Mouse (Mus musculus) CD4-positive, CD25-positive, alpha-beta regulatory T cell, adult 2 months (primary cell): ENCODE measurements around the gene Ppp1r16b.

Source experiments
- DNase-seq: peaks from one replicate; pipeline ENCODE4 v3.0.0-alpha.2; 2012; ENCODE audit warnings: low read depth, low spot score

Ppp1r16b gene

DNA sequence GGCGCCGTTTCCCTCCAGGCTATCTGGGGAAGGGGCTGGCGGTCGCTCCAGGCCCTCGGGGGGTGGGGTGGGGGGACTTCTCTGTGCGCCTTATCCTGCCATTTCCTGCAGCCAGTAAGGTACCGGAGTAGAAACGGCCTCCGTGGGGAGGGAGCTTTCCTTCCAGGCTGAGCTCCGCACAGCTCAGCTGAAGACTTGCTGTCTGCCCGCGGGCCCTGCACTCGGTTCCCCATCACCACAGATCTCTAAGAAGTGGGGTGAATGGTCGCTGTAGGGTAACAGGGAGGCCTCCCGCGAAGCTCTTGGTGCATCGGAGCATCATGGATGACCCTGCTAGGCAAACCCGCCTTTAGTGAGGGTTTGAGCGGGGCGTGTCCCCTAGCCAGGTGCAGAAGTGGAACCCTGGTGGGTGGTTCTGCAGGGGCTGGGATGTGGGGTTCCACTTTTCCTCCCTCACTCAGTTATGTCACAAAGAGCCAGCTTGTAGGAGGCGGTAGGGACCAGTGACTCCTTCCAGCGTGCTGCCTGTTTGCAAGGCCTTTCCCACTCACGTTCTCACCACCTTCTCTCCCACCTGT, 3.3 kb downstream of the Ppp1r16b start:
- DNase-seq = peak; percentile 47

- peak; percentile 72 for DNase-seq
Measured at GRCm38 (mm10) chr2:158669199-158670195, 4.3 kb downstream of the Ppp1r16b start.

DNA sequence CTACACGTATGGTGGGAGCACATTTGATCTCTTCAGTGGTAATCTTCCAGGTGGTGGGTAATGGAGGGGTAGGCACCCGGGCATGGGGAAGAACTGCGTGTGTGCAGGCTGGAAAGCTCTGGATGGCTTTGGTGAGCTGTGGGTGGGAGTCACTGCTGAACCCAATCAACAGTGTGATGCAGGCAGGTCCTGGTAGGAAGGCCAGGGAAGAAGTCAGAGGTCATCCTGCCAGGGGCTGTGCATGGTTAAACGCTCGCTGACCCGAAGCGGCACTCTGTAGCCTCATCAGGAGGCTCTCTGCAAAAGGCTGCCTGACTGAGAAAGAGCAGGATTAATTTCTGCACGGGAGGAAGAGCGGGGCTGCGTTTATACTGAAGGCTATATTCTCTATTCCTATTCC, 5.4 kb downstream of the Ppp1r16b start:
- no peak for DNase-seq

- DNase-seq = peak; percentile 59
Measured at GRCm38 (mm10) chr2:158672829-158673228, 7.6 kb downstream of the Ppp1r16b start.

DNA sequence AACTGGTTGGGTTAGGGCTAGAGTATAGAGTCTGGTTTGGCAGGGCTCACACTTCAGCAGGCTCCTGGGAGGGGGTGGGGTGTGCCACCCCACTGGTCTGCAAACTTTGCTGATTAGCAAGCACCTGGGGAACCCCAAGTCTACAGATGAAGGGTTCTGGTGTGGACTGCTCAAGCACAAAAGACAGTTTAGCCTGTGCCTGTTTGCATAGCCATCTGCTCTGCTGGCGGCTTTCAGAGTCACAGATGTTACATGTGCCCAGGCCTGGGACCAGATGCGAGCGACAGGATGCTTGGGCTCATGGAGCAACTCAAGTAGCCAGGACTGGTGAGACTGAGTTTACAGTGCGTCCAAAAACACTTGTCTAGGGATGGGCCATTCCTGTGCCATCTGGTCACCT, 8.3 kb downstream of the Ppp1r16b start:
- DNase-seq = peak; percentile 44

GRCm38 (mm10) chr2:158674131-158674530, 8.9 kb downstream of the Ppp1r16b start:
- no peak for DNase-seq

DNA sequence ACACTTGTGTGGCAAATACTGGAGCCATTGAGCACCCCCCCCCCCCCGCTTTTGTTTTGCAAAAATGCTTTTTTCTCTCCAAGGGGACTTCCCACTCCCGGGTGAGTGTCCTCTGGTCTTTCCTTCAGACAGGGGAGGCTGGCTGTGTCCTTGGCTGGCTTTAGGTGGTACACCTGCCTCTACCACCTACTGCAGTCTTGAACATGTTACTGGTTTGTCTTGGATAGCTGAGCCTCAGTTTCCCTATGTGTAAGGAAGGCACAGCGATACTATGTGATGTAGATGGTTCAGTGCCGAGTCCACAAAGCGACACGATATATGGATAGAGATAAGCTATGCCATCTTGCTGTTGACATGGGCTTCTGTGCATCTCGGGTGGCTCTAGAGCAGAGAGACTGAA, 9.6 kb downstream of the Ppp1r16b start:
- no peak for DNase-seq

- no peak for DNase-seq
Measured at GRCm38 (mm10) chr2:158675161-158675560, 10.0 kb downstream of the Ppp1r16b start.

DNA sequence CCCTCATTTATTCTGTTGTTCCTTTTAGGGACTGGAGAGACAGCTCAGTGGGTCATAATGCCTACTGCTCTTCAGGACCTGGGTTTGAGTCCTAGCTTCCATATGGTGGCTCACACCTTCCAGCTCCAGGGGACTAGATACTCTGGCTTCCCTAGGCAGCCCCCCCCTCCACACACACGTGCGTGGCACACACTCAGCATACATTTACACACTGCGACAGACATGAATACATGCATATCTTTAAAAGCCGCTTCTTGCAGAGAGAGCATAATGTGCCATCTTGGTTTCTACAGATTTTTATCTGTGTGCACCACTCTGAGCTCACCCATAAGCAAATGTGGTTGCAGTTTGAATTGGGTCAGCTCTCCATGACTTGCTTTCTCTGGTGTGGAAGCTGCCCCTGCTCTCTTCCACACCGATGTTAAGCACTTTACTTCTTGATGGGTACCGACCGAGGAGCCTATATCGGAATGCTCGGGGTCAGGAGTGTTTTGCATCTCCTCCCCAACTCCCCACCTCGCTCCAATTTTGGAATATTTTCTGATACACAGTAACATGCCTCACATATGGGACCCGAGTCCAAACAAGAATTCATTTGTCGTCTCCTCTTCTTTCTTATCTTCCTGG, 10.8 kb downstream of the Ppp1r16b start:
- no peak for DNase-seq

- DNase-seq = no peak
Measured at GRCm38 (mm10) chr2:158677946-158678345, 12.7 kb downstream of the Ppp1r16b start.

- no peak for DNase-seq
Measured at GRCm38 (mm10) chr2:158679091-158679490, 13.9 kb downstream of the Ppp1r16b start.

DNA sequence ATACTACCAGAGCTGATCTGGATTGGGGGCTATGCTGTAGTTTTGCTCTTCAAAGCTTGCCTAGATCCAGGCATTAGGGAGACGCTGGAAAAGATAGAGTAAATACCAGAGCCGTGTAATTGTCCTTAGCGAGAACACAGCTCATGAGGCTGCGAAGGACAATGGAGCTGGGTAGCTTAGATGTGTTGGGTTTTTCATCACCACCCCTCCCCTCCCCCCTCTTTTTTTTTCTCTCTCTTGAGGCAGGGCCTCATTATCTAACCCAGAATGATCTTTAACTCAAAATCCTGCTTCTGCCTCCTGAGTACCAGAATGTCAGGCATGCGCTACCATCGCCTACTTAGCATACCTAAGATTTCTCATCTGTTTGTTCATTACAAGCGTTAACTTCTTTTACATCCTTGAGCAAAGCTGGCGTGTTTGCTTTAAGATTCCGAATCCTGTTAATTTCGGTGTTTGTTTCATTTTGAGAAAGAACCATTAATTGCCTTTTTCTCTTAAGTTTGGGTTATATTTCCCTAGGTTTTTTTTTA, 15.2 kb downstream of the Ppp1r16b start:
- no peak for DNase-seq

- no peak for DNase-seq
Measured at GRCm38 (mm10) chr2:158681714-158682113, 16.5 kb downstream of the Ppp1r16b start.

- DNase-seq = no peak
Measured at GRCm38 (mm10) chr2:158682344-158683037, 17.3 kb downstream of the Ppp1r16b start.

DNA sequence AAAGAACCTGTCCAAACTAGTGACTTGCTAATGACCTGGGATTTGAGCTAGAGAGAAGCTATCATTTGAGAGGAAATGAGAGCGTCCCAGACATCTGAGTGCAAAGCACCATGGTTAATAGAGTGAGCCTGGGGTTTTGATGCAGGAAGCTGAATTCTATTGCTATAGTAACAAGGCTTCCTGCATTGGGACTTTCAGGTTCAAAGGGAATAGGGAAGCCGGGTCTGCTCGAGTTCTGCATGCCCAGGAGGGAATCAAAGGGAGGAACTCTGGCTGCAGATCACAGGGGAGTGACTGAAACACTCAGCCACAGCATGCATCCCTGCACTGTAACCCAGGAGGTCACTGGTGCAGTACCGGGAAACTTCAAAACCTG, 17.8 kb downstream of the Ppp1r16b start:
- DNase-seq = peak; percentile 48

GRCm38 (mm10) chr2:158684247-158684843, 19.1 kb downstream of the Ppp1r16b start:
- no peak for DNase-seq

DNA sequence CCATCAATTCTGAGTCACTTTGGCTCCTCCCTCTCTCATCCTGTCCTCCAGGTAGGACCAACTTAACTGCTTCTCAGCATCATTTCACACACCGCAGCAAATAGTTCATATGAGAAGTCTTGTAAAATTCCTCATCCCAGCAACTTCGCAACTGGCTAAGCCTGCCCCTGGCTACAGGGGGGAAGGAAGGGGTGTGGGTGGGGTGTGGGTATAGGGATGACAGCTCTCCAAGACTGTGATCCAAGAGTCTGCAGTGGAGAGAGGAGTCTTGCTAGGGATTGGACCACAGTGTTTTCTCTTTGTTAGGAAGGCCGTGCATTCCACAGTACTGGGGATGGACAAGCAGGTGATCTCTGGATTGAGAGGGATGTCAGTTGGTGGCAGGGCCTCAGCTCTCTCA, 19.7 kb downstream of the Ppp1r16b start:
- DNase-seq = no peak

DNA sequence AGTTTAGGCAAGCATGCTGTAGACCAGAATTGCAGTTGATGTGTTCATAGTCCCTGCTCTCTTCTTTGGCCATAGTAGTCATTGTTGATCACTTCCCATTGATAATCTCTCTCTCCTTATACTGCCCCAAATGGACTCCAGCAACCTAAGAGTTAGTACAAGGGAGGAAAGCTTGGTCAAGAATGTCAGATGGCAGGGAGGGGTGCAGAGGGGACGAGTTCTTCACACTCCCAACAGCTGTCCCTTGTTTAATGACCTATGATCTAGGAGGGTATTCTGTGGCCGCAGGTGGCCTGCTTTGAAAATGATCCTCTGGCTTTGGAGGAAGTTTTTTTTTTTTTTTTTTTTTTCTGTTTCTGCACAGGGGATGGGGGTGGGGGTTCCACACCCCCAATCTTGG, 21.2 kb downstream of the Ppp1r16b start:
- no peak for DNase-seq

DNA sequence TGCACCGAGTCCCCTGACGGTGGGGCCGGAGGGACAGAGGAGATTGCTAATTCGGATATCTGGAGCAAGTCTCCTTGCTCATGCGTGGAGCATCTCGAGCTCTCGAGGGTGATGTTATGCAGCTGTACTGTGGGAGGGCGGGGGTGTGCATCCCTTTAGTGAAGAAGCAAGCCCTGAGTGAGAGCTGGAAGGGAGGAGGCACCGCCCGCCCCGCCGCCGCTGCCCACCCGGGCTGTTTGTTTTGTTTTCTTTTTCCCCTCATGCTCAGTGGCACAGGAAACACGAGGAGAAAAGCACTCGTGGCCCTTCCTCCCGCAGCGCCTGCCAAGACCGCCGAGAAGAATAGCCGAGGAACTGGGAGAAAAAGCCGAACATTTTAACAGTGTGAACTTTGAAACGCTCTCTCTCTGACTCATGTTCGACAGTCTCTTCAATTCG, 22.6 kb downstream of the Ppp1r16b start:
- peak; percentile 48 for DNase-seq

GRCm38 (mm10) chr2:158689060-158689459, 23.9 kb downstream of the Ppp1r16b start:
- DNase-seq = no peak

DNA sequence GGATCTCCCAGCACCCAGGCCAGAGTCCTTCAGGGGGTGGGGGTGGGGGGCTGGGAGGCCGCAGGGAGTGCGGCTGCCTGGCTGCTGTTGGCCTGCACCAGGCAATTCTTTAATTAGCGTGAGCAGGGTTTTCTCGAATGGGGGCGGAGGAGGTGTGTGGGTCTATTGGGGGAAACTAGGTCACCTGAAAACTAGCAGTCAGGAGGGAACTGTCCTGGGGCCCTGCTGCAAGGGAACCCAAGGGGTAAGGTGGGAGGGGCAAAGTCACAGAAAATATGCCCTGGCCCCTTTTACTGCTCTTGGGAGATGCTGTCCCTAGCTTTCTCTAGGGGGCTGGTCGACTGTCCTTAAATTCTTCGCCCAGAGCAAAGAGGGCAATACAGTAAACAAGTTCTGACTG, 24.4 kb downstream of the Ppp1r16b start:
- no peak for DNase-seq
